Mouse (Mus musculus): Measurements from ENCODE around the gene Rin1.

- TF ChIP-seq POLR2A (IDR thresholded peaks at IDR 0.05; ENCODE audit: borderline replicate concordance, extremely low read depth, insufficient read depth, insufficient read length, poor library complexity, severe bottlenecking) = no peak
- no peak for TF ChIP-seq CTCF (IDR thresholded peaks at IDR 0.05; ENCODE audit: borderline replicate concordance, extremely low read depth, insufficient read depth, insufficient read length)
These were observed 44.6 kb downstream of the Rin1 start for GRCm38 (mm10) chr19:5094746-5095417.

All from brain, embryonic 14.5 days (tissue).